Mouse (Mus musculus): Measurements from ENCODE around the gene Prpsap1. TPM values are rescaled to one million over a fixed set of nuclear protein-coding genes. Genes with fewer than 3 reads are reported as not detected.

Gene Prpsap1
- polyA plus RNA-seq, 1 experiment from 2014 or later, result 183 TPM

DNA sequence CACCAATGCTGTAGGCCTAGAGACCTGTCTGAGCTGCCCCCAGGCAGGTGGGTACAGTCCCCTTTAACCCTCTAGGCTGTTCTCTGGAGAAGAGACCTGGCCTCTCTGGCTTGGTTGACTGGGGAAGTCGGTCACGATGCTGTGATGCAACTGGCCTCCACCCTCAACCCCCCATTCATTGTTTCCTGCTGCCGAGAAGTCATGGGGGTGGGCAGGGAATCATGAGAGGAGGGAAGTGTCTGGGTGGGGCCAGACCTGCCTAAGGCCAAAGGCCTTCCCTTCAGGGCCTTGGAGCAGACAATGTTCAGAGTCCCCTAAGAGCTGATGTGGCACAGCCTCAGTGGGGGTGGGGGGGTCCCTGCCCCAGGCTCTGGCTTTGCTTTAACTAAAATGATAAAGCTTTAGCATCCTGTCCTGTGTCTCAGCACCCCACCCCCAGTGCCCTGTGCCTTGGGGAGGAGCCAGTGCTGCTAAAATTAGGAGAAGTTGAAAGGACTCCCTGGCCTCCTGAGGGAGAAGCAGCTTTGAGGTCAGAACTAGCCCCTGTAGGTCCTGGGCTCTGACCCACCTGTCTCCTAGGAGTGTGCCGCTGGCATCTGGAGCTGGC, 57.2 kb downstream of the Prpsap1 start:
- Histone ChIP-seq H3K27ac (ENCODE audit: low read depth, low read length) (no peak overlapping the region), H3K36me3 (ENCODE audit: control insufficient read depth, insufficient read depth, low read length) (peaks cover 11% of the 10 kb centered on the region; the same call in 1 of the 2 replicates), H3K4me3 (ENCODE audit: low read depth, low read length) (no peak overlapping the region), H3K9me3 (ENCODE audit: control insufficient read depth, low read length) (no peaks in the 10 kb centered on the region), H3K27me3 (ENCODE audit: control insufficient read depth, insufficient read depth, low read length) (no peaks in the 10 kb centered on the region), H3K4me2 (no peak overlapping the region), H3K9ac (ENCODE audit: low read length) (no peak overlapping the region), H3K4me1 (ENCODE audit: control insufficient read depth, insufficient read depth, low read length) (peaks cover 17% of the 10 kb centered on the region)
- WGBS, result 76% methylated on average over 4 of the region's 4 CpGs
- ATAC-seq (ENCODE audit: low FRiP score) (no peak), DNase-seq (ENCODE audit: low spot score, missing footprints) (peak; percentile 78)

- Histone ChIP-seq H3K4me1 (ENCODE audit: control insufficient read depth, insufficient read depth, low read length) (peaks cover 17% of the 10 kb centered on the region), H3K9me3 (ENCODE audit: control insufficient read depth, low read length) (no peaks in the 10 kb centered on the region), H3K36me3 (ENCODE audit: control insufficient read depth, insufficient read depth, low read length) (peaks cover 11% of the 10 kb centered on the region; the same call in 1 of the 2 replicates), H3K4me3 (ENCODE audit: low read depth, low read length) (peak overlapping the region; percentile 87; the same call in 1 of the 2 replicates), H3K4me2 (peak overlapping the region; percentile 79), H3K27me3 (ENCODE audit: control insufficient read depth, insufficient read depth, low read length) (no peaks in the 10 kb centered on the region), H3K27ac (ENCODE audit: low read depth, low read length) (no peak overlapping the region), H3K9ac (ENCODE audit: low read length) (0 out of 2 replicates have a peak overlapping the region, but pooled peaks have one; percentile 30)
- ATAC-seq (ENCODE audit: low FRiP score), result no peak
- DNase-seq (ENCODE audit: low spot score, missing footprints), result peak; percentile 86
- WGBS, result 73% methylated on average over 5 of the region's 5 CpGs
These were observed 57.8 kb downstream of the Prpsap1 start for GRCm38 (mm10) chr11:116435992-116436724.

- Histone ChIP-seq H3K9me3 (ENCODE audit: control insufficient read depth, low read length) (no peaks in the 10 kb centered on the region), H3K4me2 (peak overlapping the region; percentile 79), H3K27ac (ENCODE audit: low read depth, low read length) (peak overlapping the region; percentile 85), H3K36me3 (ENCODE audit: control insufficient read depth, insufficient read depth, low read length) (peaks cover 11% of the 10 kb centered on the region; the same call in 1 of the 2 replicates), H3K9ac (ENCODE audit: low read length) (peak overlapping the region; percentile 89), H3K27me3 (ENCODE audit: control insufficient read depth, insufficient read depth, low read length) (no peaks in the 10 kb centered on the region), H3K4me1 (ENCODE audit: control insufficient read depth, insufficient read depth, low read length) (peaks cover 17% of the 10 kb centered on the region), H3K4me3 (ENCODE audit: low read depth, low read length) (peak overlapping the region; percentile 87)
- ATAC-seq (ENCODE audit: low FRiP score) (no peak), DNase-seq (ENCODE audit: low spot score, missing footprints) (no peak)
- WGBS, result 50% methylated on average over 12 of the region's 12 CpGs
These were observed 58.8 kb downstream of the Prpsap1 start for GRCm38 (mm10) chr11:116434967-116435752.

GRCm38 (mm10) chr11:116434287-116434966, 59.6 kb downstream of the Prpsap1 start:
- H3K4me2 ChIP-seq, result peak overlapping the region; percentile 79
- H3K9me3 ChIP-seq (ENCODE audit: control insufficient read depth, low read length), result no peaks in the 10 kb centered on the region
- DNase-seq (ENCODE audit: low spot score, missing footprints) (peak; percentile 96), ATAC-seq (ENCODE audit: low FRiP score) (peak; percentile 24)
- WGBS, result under 1% methylated on average over 41 of the region's 67 CpGs
- H3K4me3 ChIP-seq (ENCODE audit: low read depth, low read length), result peak overlapping the region; percentile 87
- H3K27me3 ChIP-seq (ENCODE audit: control insufficient read depth, insufficient read depth, low read length), result no peaks in the 10 kb centered on the region
- peaks cover 11% of the 10 kb centered on the region; the same call in 1 of the 2 replicates for H3K36me3 ChIP-seq (ENCODE audit: control insufficient read depth, insufficient read depth, low read length)
- H3K27ac ChIP-seq (ENCODE audit: low read depth, low read length), result peak overlapping the region; percentile 85
- peaks cover 17% of the 10 kb centered on the region for H3K4me1 ChIP-seq (ENCODE audit: control insufficient read depth, insufficient read depth, low read length)
- H3K9ac ChIP-seq (ENCODE audit: low read length), result peak overlapping the region; percentile 89

- DNase-seq (ENCODE audit: low spot score, missing footprints), result peak; percentile 99
- 3% methylated on average over 66 of the region's 66 CpGs for WGBS
- Histone ChIP-seq H3K27me3 (ENCODE audit: control insufficient read depth, insufficient read depth, low read length) (no peaks in the 10 kb centered on the region), H3K4me1 (ENCODE audit: control insufficient read depth, insufficient read depth, low read length) (peaks cover 17% of the 10 kb centered on the region), H3K9ac (ENCODE audit: low read length) (peak within 1 kb of the TSS; percentile 89), H3K36me3 (ENCODE audit: control insufficient read depth, insufficient read depth, low read length) (peaks cover 7% of the 10 kb centered on the region; the same call in 1 of the 2 replicates), H3K27ac (ENCODE audit: low read depth, low read length) (peak within 1 kb of the TSS; percentile 85), H3K4me2 (peak within 1 kb of the TSS; percentile 79), H3K4me3 (ENCODE audit: low read depth, low read length) (peak within 1 kb of the TSS; percentile 87), H3K9me3 (ENCODE audit: control insufficient read depth, low read length) (no peaks in the 10 kb centered on the region)
- peak; percentile 97 for ATAC-seq (ENCODE audit: low FRiP score)
These were observed 60.4 kb downstream of the Prpsap1 start, which contains the start of gene Ubald2 for GRCm38 (mm10) chr11:116433356-116434286. Ubald2 (plus strand) TSS chr11:116434094.

DNA sequence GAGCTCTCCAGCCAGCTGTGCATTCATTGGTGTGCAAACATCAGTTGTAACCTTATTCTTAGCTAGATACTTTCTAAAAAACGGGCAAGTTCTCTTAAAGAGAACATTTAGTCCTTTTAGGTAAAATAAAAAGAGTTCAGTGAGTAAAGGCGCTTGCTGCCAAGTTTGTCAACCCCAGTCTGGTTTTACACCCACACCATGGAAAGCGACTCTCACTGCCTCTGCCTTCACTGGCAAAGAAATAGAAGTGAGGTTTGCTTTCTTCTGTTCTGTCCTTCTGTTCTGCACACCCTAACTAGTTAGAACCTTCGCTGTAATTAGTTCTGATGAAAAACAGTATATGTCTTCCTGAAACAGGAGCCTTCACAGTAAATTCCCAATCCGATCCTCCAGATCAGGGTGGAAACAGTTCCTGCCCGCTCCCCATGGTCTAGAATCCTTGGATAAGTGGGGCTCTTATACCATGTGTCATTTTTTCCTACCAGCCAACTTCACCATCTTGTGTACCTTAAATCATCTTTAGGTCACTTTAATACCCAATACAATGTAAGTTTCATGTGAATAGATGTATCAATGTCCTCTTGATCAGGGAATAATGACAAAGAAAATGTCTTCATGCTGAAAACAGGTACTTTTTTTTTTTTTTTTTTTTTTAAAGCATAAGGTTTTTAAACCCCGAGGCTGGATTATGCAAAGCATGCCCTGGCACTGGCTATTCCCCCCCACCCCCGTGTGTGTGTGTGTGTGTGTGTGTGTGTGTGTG, 61.2 kb downstream of the Prpsap1 start:
- ATAC-seq (ENCODE audit: low FRiP score), result no peak
- H3K9me3 ChIP-seq (ENCODE audit: control insufficient read depth, low read length), result no peaks in the 10 kb centered on the region
- peaks cover 7% of the 10 kb centered on the region; the same call in 1 of the 2 replicates for H3K36me3 ChIP-seq (ENCODE audit: control insufficient read depth, insufficient read depth, low read length)
- H3K27ac ChIP-seq (ENCODE audit: low read depth, low read length), result no peak overlapping the region
- 59% methylated on average over 8 of the region's 8 CpGs for WGBS
- H3K27me3 ChIP-seq (ENCODE audit: control insufficient read depth, insufficient read depth, low read length), result no peaks in the 10 kb centered on the region
- peaks cover 17% of the 10 kb centered on the region for H3K4me1 ChIP-seq (ENCODE audit: control insufficient read depth, insufficient read depth, low read length)
- no peak overlapping the region for H3K4me3 ChIP-seq (ENCODE audit: low read depth, low read length)
- DNase-seq (ENCODE audit: low spot score, missing footprints), result peak; percentile 83
- no peak overlapping the region for H3K9ac ChIP-seq (ENCODE audit: low read length)
- H3K4me2 ChIP-seq, result no peak overlapping the region

- no peak overlapping the region for H3K27ac ChIP-seq (ENCODE audit: low read depth, low read length)
- no peak overlapping the region for H3K9ac ChIP-seq (ENCODE audit: low read length)
- peaks cover 17% of the 10 kb centered on the region for H3K4me1 ChIP-seq (ENCODE audit: control insufficient read depth, insufficient read depth, low read length)
- 50% methylated on average over 6 of the region's 6 CpGs for WGBS
- H3K4me3 ChIP-seq (ENCODE audit: low read depth, low read length), result no peak overlapping the region
- DNase-seq (ENCODE audit: low spot score, missing footprints) (peak; percentile 80), ATAC-seq (ENCODE audit: low FRiP score) (no peak)
- H3K9me3 ChIP-seq (ENCODE audit: control insufficient read depth, low read length), result no peaks in the 10 kb centered on the region
- no peak overlapping the region for H3K4me2 ChIP-seq
- H3K27me3 ChIP-seq (ENCODE audit: control insufficient read depth, insufficient read depth, low read length), result no peaks in the 10 kb centered on the region
- H3K36me3 ChIP-seq (ENCODE audit: control insufficient read depth, insufficient read depth, low read length), result peaks cover under 1% of the 10 kb centered on the region; the same call in 1 of the 2 replicates
These were observed 61.9 kb downstream of the Prpsap1 start for GRCm38 (mm10) chr11:116432127-116432526.

Measured in midbrain, embryonic 11.5 days (tissue).